Mouse (Mus musculus) liver, postnatal 0 days (tissue): Measurements from ENCODE around the gene Mfrp.

Experiments used
- CTCF ChIP-seq: sonication (generic); IDR thresholded peaks from 2 replicates; pipeline ENCODE4 v1.5.1; 2016; ENCODE audit warnings: antibody characterized with exemption, low read depth
- EP300 ChIP-seq: IDR thresholded peaks from 2 replicates; pipeline ENCODE4 v1.6.1; 2016; ENCODE audit warnings: antibody characterized with exemption, low read depth, mild to moderate bottlenecking

GRCm38 (mm10) chr9:44105781-44106180 lies 4.3 kb downstream of the Mfrp start:
- TF ChIP-seq CTCF (no peak), EP300 (no peak)
